Mouse (Mus musculus) liver, adult 2 months (tissue): Measurements from ENCODE around the gene Jund. TPM values are rescaled to one million over a fixed set of nuclear protein-coding genes. Genes with fewer than 3 reads are reported as not detected.

ENCODE experiments used
- DNase-seq: peaks from one replicate; pipeline ENCODE4 v3.0.0-alpha.2; 2011; ENCODE audit warnings: low read depth, low spot score; ENCODE audit errors: extremely low read depth
- H3K27ac ChIP-seq: fragments of 200-500 bp; replicated peaks from 2 replicates; pipeline ENCODE4 v1.5.1; 2012; ENCODE audit warnings: low read depth, mild to moderate bottlenecking, control low read depth, inconsistent platforms, low read length; ENCODE audit not compliant: insufficient read depth
- H3K27me3 ChIP-seq: fragments of 200-500 bp; 2 replicates; pipeline ENCODE4 v1.6.1; 2012; ENCODE audit warnings: mild to moderate bottlenecking, moderate library complexity, low read length, inconsistent platforms; ENCODE audit not compliant: control insufficient read depth, insufficient read depth
- H3K36me3 ChIP-seq: fragments of 200-500 bp; 2 replicates; pipeline ENCODE4 v1.6.1; 2012; ENCODE audit warnings: low read length, inconsistent platforms; ENCODE audit not compliant: control insufficient read depth, insufficient read depth
- H3K4me1 ChIP-seq: fragments of 200-500 bp; 2 replicates; pipeline ENCODE4 v1.6.1; 2011; ENCODE audit warnings: low read length; ENCODE audit not compliant: control insufficient read depth, insufficient read depth
- H3K4me3 ChIP-seq: fragments of 200-500 bp; 2 replicates; pipeline ENCODE4 v1.5.1; 2011; ENCODE audit warnings: low read depth, mild to moderate bottlenecking, control low read depth, low read length, moderate library complexity; ENCODE audit not compliant: insufficient read depth
- H3K79me2 ChIP-seq: fragments of 200-500 bp; 2 replicates; pipeline ENCODE4 v1.6.1; 2012; ENCODE audit warnings: inconsistent platforms, mild to moderate bottlenecking, low read length, moderate library complexity; ENCODE audit not compliant: control insufficient read depth, insufficient read depth
- H3K9ac ChIP-seq: fragments of 200-500 bp; 2 replicates; pipeline ENCODE4 v1.6.1; 2012; ENCODE audit warnings: low read depth, mild to moderate bottlenecking, control low read depth, inconsistent platforms, low read length
- CTCF ChIP-seq: fragments of 200-500 bp; IDR thresholded peaks from 2 replicates; pipeline ENCODE4 v1.5.1; 2011; ENCODE audit warnings: low read depth, low read length, control low read depth
- POLR2A ChIP-seq: fragments of 200-500 bp; IDR thresholded peaks from 2 replicates; pipeline ENCODE4 v1.6.1; 2011; ENCODE audit warnings: low read length, control low read depth; ENCODE audit not compliant: insufficient read depth; ENCODE audit errors: extremely low read depth
- WGBS: fragments of 180-500 bp; shearing (Covaris S2); methylation state at CpG from one replicate; pipeline ENCODE4 v1.1.7; 2018; 5-methylcytosine and 5-hydroxymethylcytosine counted together
- polyA plus RNA-seq: library from polyadenylated mRNA; depleted of rRNA; stranded (reverse); fragments of >200 nt; gene quantifications from 2 replicates; pipeline ENCODE4 v1.2.3, GENCODE M21; 2012
- total RNA-seq: library from RNA; depleted of rRNA; stranded (reverse); fragments of >200 nt; gene quantifications from 2 replicates; pipeline ENCODE4 v1.2.3, GENCODE M21; 2014

Gene Jund
- total and polyA plus RNA-seq, 2 experiments: 26.6 to 120 TPM

DNA sequence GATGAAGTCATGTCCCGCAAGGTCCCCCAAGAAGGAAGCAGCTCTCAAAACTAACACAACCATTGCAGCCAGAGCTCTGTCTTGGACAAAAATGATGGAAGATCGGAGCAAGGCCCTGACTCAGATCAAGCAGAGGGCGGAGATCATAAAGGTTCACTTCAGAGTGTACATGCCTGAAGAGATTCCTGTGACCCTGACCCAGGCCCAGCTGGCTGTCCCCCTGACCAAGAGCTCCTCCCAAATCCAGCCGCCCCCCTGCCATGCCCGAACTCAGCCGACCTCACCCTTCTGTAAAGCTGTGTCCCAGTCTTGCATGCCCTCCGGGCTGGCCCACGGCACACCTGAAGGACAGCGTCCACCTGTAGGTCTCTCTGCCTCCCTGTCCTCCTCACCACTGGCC, 11.0 kb downstream of the Jund start:
- H3K4me1 ChIP-seq: no peaks in the 10 kb centered on the region
- no peak overlapping the region for H3K9ac ChIP-seq
- TF ChIP-seq CTCF (no peak), POLR2A (no peak)
- no peak for DNase-seq
- no peaks in the 10 kb centered on the region for H3K27me3 ChIP-seq
- H3K27ac ChIP-seq: no peak overlapping the region
- WGBS: 89% methylated on average over 9 of the region's 9 CpGs
- no peak overlapping the region for H3K4me3 ChIP-seq
- no peaks in the 10 kb centered on the region for H3K36me3 ChIP-seq
- H3K79me2 ChIP-seq: no peaks in the 10 kb centered on the region

DNA sequence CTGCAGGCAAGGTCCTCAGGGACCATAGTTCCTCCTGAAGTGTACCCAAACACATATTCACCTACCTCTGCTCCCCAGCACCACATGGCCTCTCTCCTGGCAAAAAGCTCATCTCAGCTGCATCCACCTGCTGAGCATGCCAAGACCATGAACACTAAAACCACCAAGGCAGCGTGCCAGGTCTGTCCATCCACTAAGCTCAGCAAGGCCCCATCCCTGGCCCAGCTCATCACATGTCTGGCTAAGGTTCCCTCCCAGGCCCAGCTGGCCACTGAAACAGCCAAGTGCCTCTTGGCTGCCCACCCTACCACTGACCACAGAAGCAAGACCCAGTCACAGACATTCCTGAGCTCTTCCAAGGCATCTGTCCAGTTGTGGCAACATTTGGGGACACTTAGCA, 11.5 kb downstream of the Jund start:
- H3K9ac ChIP-seq: no peak overlapping the region
- no peaks in the 10 kb centered on the region for H3K79me2 ChIP-seq
- H3K4me3 ChIP-seq: no peak overlapping the region
- no peaks in the 10 kb centered on the region for H3K36me3 ChIP-seq
- no peaks in the 10 kb centered on the region for H3K4me1 ChIP-seq
- 89% methylated on average over 1 of the region's 1 CpGs for WGBS
- H3K27me3 ChIP-seq: no peaks in the 10 kb centered on the region
- H3K27ac ChIP-seq: no peak overlapping the region
- DNase-seq: no peak
- TF ChIP-seq POLR2A (no peak), CTCF (no peak)

- H3K36me3 ChIP-seq: no peaks in the 10 kb centered on the region
- no peak overlapping the region for H3K4me3 ChIP-seq
- H3K27me3 ChIP-seq: no peaks in the 10 kb centered on the region
- WGBS: 74% methylated on average over 11 of the region's 11 CpGs
- no peaks in the 10 kb centered on the region for H3K79me2 ChIP-seq
- no peaks in the 10 kb centered on the region for H3K4me1 ChIP-seq
- H3K27ac ChIP-seq: no peak overlapping the region
- no peak for DNase-seq
- no peak for TF ChIP-seq POLR2A
- TF ChIP-seq CTCF: no peak
- no peak overlapping the region for H3K9ac ChIP-seq
These were observed 12.3 kb downstream of the Jund start for GRCm38 (mm10) chr8:70711041-70711440.

- WGBS: 85% methylated on average over 7 of the region's 7 CpGs
These were observed 15.2 kb downstream of the Jund start for GRCm38 (mm10) chr8:70713991-70714390.

DNA sequence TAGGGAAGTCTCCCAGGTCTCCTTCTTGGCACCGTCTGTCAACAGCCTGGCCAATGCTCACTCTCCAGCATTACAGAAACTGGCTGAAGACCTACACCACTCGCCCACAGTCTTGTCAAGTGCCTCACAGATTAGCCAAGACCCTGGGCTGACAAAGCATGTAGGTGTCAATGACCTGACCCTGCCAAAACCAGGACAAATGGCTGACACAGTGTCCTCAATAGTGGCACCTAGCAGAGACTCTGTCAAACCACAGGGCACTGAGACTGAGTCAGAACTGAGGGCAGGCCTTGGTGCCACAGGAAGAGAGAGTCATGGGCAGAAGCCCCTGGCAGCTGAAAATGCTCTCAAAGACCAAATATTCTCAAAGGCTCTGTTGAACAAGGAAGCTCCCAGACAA, 16.3 kb downstream of the Jund start:
- peaks cover 4% of the 10 kb centered on the region for H3K4me1 ChIP-seq
- no peak overlapping the region for H3K27ac ChIP-seq
- TF ChIP-seq POLR2A (no peak), CTCF (no peak)
- no peak overlapping the region for H3K4me3 ChIP-seq
- no peak for DNase-seq
- no peaks in the 10 kb centered on the region for H3K27me3 ChIP-seq
- no peaks in the 10 kb centered on the region for H3K36me3 ChIP-seq
- WGBS: 52% methylated on average over 2 of the region's 2 CpGs
- H3K9ac ChIP-seq: no peak overlapping the region
- H3K79me2 ChIP-seq: no peaks in the 10 kb centered on the region

More at GRCm38 (mm10) chr8:70713991-70714390, 15.2 kb downstream of the Jund start:
- no peaks in the 10 kb centered on the region for H3K79me2 ChIP-seq
- no peaks in the 10 kb centered on the region for H3K27me3 ChIP-seq
- H3K36me3 ChIP-seq: no peaks in the 10 kb centered on the region
- DNase-seq: no peak
- no peaks in the 10 kb centered on the region for H3K4me1 ChIP-seq
- H3K9ac ChIP-seq: no peak overlapping the region
- H3K27ac ChIP-seq: no peak overlapping the region
- H3K4me3 ChIP-seq: no peak overlapping the region
- TF ChIP-seq CTCF (no peak), POLR2A (no peak)

- Histone ChIP-seq H3K27me3 (no peaks in the 10 kb centered on the region), H3K36me3 (no peaks in the 10 kb centered on the region), H3K79me2 (peaks cover 3% of the 10 kb centered on the region; the same call in 1 of the 2 replicates), H3K27ac (no peak overlapping the region), H3K4me3 (no peak overlapping the region), H3K4me1 (peaks cover 12% of the 10 kb centered on the region), H3K9ac (no peak overlapping the region)
- no peak for DNase-seq
- WGBS: 75% methylated on average over 40 of the region's 40 CpGs
- TF ChIP-seq POLR2A (0 out of 2 replicates have a peak, but pooled peaks have one; percentile 24), CTCF (no peak)
These were observed 18.0 kb downstream of the Jund start for GRCm38 (mm10) chr8:70716521-70717400.
